Mouse (Mus musculus): Measurements from ENCODE around the gene Epor. TPM values are rescaled to one million over a fixed set of nuclear protein-coding genes. Genes with fewer than 3 reads are reported as not detected.

The Epor gene
- total and polyA plus RNA-seq, 3 experiments: 0.20 to 2.0 TPM; not detected in 1

- DNase-seq (ENCODE audit: extremely low read depth): no peak
- Histone ChIP-seq H3K4me2 (ENCODE audit: insufficient read depth, low read depth, poor library complexity, severe bottlenecking) (no peak overlapping the region), H3K27ac (ENCODE audit: insufficient read depth, low read depth) (no peak overlapping the region), H3K9ac (ENCODE audit: insufficient read depth, low read depth) (no peak overlapping the region), H3K4me3 (replicated peaks in 1 of 3; ENCODE audit: low read depth in 2 of 3, low read length in 2 of 3, poor library complexity in 1 of 3) (no peak overlapping the region), H3K9me3 (replicated peaks; ENCODE audit: low read length) (no peaks in the 10 kb centered on the region), H3K79me2 (replicated peaks; ENCODE audit: control insufficient read depth, extremely low read depth, insufficient read depth, poor library complexity, severe bottlenecking) (no peaks in the 10 kb centered on the region), H3K36me3 (replicated peaks in 1 of 2; ENCODE audit: control insufficient read depth in 1 of 2, insufficient read depth in 1 of 2, low read length in 1 of 2) (no peaks in the 10 kb centered on the region), H3K4me1 (ENCODE audit: control insufficient read depth in 1 of 2, insufficient read depth in 2 of 2) (peaks cover 9 to 11% of the 10 kb centered on the region in 2 experiments; a peak in 3 of 4 replicates), H3K27me3 (replicated peaks) (peaks cover 26% of the 10 kb centered on the region)
- TF ChIP-seq CTCF (conservative IDR thresholded peaks at IDR 0.05 in 1 of 2, IDR thresholded peaks at IDR 0.05 in 1 of 2; ENCODE audit: low read depth in 2 of 2, low read length in 2 of 2) (no peak), EP300 (IDR thresholded peaks at IDR 0.05; ENCODE audit: low read length) (no peak), TBP (conservative IDR thresholded peaks at IDR 0.05; ENCODE audit: low read depth, low read length) (no peak), CHD1 (IDR thresholded peaks at IDR 0.05; ENCODE audit: low read depth, low read length) (no peak), JUN (IDR thresholded peaks at IDR 0.05; ENCODE audit: insufficient read depth, low read depth, low read length) (no peak), SIN3A (IDR thresholded peaks at IDR 0.05; ENCODE audit: low read length) (no peak), IRF4 (IDR thresholded peaks at IDR 0.05; ENCODE audit: low read depth, low read length) (no peak), MYC (IDR thresholded peaks at IDR 0.05; ENCODE audit: low read depth, low read length) (no peak), GABPA (IDR thresholded peaks at IDR 0.05; ENCODE audit: insufficient replicate concordance, low read depth, low read length) (no peak), MAFK (IDR thresholded peaks at IDR 0.05; ENCODE audit: insufficient replicate concordance, low read length) (no peak), TCF12 (IDR thresholded peaks at IDR 0.05; ENCODE audit: low read depth, low read length) (no peak), USF1 (IDR thresholded peaks at IDR 0.05; ENCODE audit: low read depth, low read length) (no peak), POLR2A (IDR thresholded peaks at IDR 0.05; ENCODE audit: low read depth, low read length) (no peak), NRF1 (IDR thresholded peaks at IDR 0.05; ENCODE audit: low read depth, low read length) (no peak), POLR2AphosphoS2 (IDR thresholded peaks at IDR 0.05; ENCODE audit: low read depth, low read length) (no peak), NELFE (IDR thresholded peaks at IDR 0.05; ENCODE audit: low read depth, low read length) (no peak), MXI1 (IDR thresholded peaks at IDR 0.05; ENCODE audit: low read depth, low read length) (no peak)
- in situ Hi-C loops (cut with MboI; ENCODE audit: low pct_ligation_motif_present, low pct_unique_long_range_greater_than_20kb, low sequenced_read_pairs) (no loop called here), dilution Hi-C loops (cut with MboI; ENCODE audit: extremely low pct_ligation_motif_present, extremely low pct_unique_long_range_greater_than_20kb, low sequenced_read_pairs) (no loop called here)
Measured at GRCm38 (mm10) chr9:21923036-21923435, 40.3 kb downstream of the Epor start.

- no peak overlapping the region for H3K9ac ChIP-seq (ENCODE audit: insufficient read depth, low read depth)
- H3K79me2 ChIP-seq (replicated peaks; ENCODE audit: control insufficient read depth, extremely low read depth, insufficient read depth, poor library complexity, severe bottlenecking): no peaks in the 10 kb centered on the region
- peak overlapping the region; percentile 25; the same call in 1 of the 2 replicates for H3K4me2 ChIP-seq (ENCODE audit: insufficient read depth, low read depth, poor library complexity, severe bottlenecking)
- in situ Hi-C loops (cut with MboI; ENCODE audit: low pct_ligation_motif_present, low pct_unique_long_range_greater_than_20kb, low sequenced_read_pairs): no loop called here
- no peak overlapping the region for H3K27ac ChIP-seq (ENCODE audit: insufficient read depth, low read depth)
- dilution Hi-C loops (cut with MboI; ENCODE audit: extremely low pct_ligation_motif_present, extremely low pct_unique_long_range_greater_than_20kb, low sequenced_read_pairs): no loop called here
- peaks cover 11 to 14% of the 10 kb centered on the region in 2 experiments; a peak in 3 of 4 replicates for H3K4me1 ChIP-seq (ENCODE audit: control insufficient read depth in 1 of 2, insufficient read depth in 2 of 2)
- DNase-seq (ENCODE audit: extremely low read depth): no peak
- H3K4me3 ChIP-seq (replicated peaks in 1 of 3; ENCODE audit: low read depth in 2 of 3, low read length in 2 of 3, poor library complexity in 1 of 3): no peak overlapping the region
- peaks cover 49% of the 10 kb centered on the region for H3K27me3 ChIP-seq (replicated peaks)
- H3K36me3 ChIP-seq (replicated peaks in 1 of 2; ENCODE audit: control insufficient read depth in 1 of 2, insufficient read depth in 1 of 2, low read length in 1 of 2): no peaks in the 10 kb centered on the region
- TF ChIP-seq ZC3H11A (IDR thresholded peaks at IDR 0.05; ENCODE audit: low read depth, low read length) (no peak), SMC3 (IDR thresholded peaks at IDR 0.05; ENCODE audit: low read depth, low read length) (no peak), NRF1 (IDR thresholded peaks at IDR 0.05; ENCODE audit: low read depth, low read length) (no peak), UBTF (IDR thresholded peaks at IDR 0.05; ENCODE audit: low read depth, low read length) (no peak), MEF2A (IDR thresholded peaks at IDR 0.05; ENCODE audit: borderline replicate concordance, low read depth, low read length) (no peak), JUN (IDR thresholded peaks at IDR 0.05; ENCODE audit: insufficient read depth, low read depth, low read length) (no peak), EP300 (IDR thresholded peaks at IDR 0.05; ENCODE audit: low read length) (no peak), RAD21 (IDR thresholded peaks at IDR 0.05; ENCODE audit: low read depth, low read length) (no peak), USF2 (conservative IDR thresholded peaks at IDR 0.05; ENCODE audit: low read depth, low read length) (no peak), E2F4 (IDR thresholded peaks at IDR 0.05; ENCODE audit: insufficient replicate concordance, low read depth, low read length) (no peak), SIN3A (IDR thresholded peaks at IDR 0.05; ENCODE audit: low read length) (no peak), ZKSCAN1 (IDR thresholded peaks at IDR 0.05; ENCODE audit: borderline replicate concordance, low read depth, low read length) (no peak), KAT2A (IDR thresholded peaks at IDR 0.05; ENCODE audit: insufficient replicate concordance, low read length) (no peak), TCF12 (IDR thresholded peaks at IDR 0.05; ENCODE audit: low read depth, low read length) (no peak), MAFK (IDR thresholded peaks at IDR 0.05; ENCODE audit: insufficient replicate concordance, low read length) (no peak), ELF1 (IDR thresholded peaks at IDR 0.05; ENCODE audit: low read depth, low read length) (no peak)
- no peaks in the 10 kb centered on the region for H3K9me3 ChIP-seq (replicated peaks; ENCODE audit: low read length)
Measured at GRCm38 (mm10) chr9:21918692-21919384, 44.5 kb downstream of the Epor start.
